Mouse (Mus musculus): ENCODE results near the gene Hist2h2ac.
"Not testable (repeated sequence)": the region's sequence is repeated elsewhere in the genome, so short reads cannot be mapped to it uniquely, and the experiment has no call there.

The Hist2h2ac gene

GRCm38 (mm10) chr3:96248141-96249033 lies 27.7 kb upstream of the Hist2h2ac start:
- DNase-seq, result no peak

GRCm38 (mm10) chr3:96247356-96248140 lies 26.9 kb upstream of the Hist2h2ac start:
- no peak for DNase-seq

GRCm38 (mm10) chr3:96246427-96246856 lies 25.8 kb upstream of the Hist2h2ac start, which contains the start of gene Hist2h3c1:
TSS of gene Hist2h3c1 (plus strand) at chr3:96246685.
- DNase-seq, result not testable (repeated sequence)

GRCm38 (mm10) chr3:96246018-96246417 lies 25.3 kb upstream of the Hist2h2ac start:
- not testable (repeated sequence) for DNase-seq

- DNase-seq, result peak; percentile 89
Observed at GRCm38 (mm10) chr3:96245003-96245886, 24.6 kb upstream of the Hist2h2ac start, which contains the start of gene Hist2h2aa1. TSS of gene Hist2h2aa1 (plus strand) at chr3:96245497.

- no peak for DNase-seq
Observed at GRCm38 (mm10) chr3:96243921-96244572, 23.4 kb upstream of the Hist2h2ac start.

GRCm38 (mm10) chr3:96240799-96241197 lies 20.1 kb upstream of the Hist2h2ac start:
- DNase-seq, result no peak

- DNase-seq, result peak; percentile 96
Observed at GRCm38 (mm10) chr3:96239949-96240798, 19.5 kb upstream of the Hist2h2ac start, which contains the start of gene Hist2h2aa2. TSS of gene Hist2h2aa2 (minus strand) at chr3:96240276.

- DNase-seq, result peak; percentile 66
Observed at GRCm38 (mm10) chr3:96238954-96239793, 18.5 kb upstream of the Hist2h2ac start, which contains the start of gene Hist2h3c2. TSS of gene Hist2h3c2 (minus strand) at chr3:96239127.

- DNase-seq, result no peak
Observed at GRCm38 (mm10) chr3:96237904-96238511, 17.3 kb upstream of the Hist2h2ac start.

GRCm38 (mm10) chr3:96237335-96237903 lies 16.7 kb upstream of the Hist2h2ac start:
- DNase-seq, result no peak

- no peak for DNase-seq
Observed at GRCm38 (mm10) chr3:96236834-96237334, 16.2 kb upstream of the Hist2h2ac start.

- no peak for DNase-seq
Observed at GRCm38 (mm10) chr3:96235836-96236235, 15.2 kb upstream of the Hist2h2ac start.

- no peak for DNase-seq
Observed at GRCm38 (mm10) chr3:96234914-96235313, 14.2 kb upstream of the Hist2h2ac start.

GRCm38 (mm10) chr3:96231758-96232120 lies 11.1 kb upstream of the Hist2h2ac start:
- DNase-seq, result no peak

GRCm38 (mm10) chr3:96230910-96231757 lies 10.5 kb upstream of the Hist2h2ac start:
- DNase-seq, result no peak

- no peak for DNase-seq
Observed at GRCm38 (mm10) chr3:96230404-96230803, 9.7 kb upstream of the Hist2h2ac start.

- DNase-seq, result no peak
Observed at GRCm38 (mm10) chr3:96228828-96229227, 8.1 kb upstream of the Hist2h2ac start.

Data from kidney, postnatal 10 days (tissue).